Mouse (Mus musculus): ENCODE results near the gene Rbp3. TPM values are rescaled to one million over a fixed set of nuclear protein-coding genes. Genes with fewer than 3 reads are reported as not detected.

Rbp3 gene
- total and polyA plus RNA-seq, 3 experiments = 0.11 TPM; not detected in 2

DNA sequence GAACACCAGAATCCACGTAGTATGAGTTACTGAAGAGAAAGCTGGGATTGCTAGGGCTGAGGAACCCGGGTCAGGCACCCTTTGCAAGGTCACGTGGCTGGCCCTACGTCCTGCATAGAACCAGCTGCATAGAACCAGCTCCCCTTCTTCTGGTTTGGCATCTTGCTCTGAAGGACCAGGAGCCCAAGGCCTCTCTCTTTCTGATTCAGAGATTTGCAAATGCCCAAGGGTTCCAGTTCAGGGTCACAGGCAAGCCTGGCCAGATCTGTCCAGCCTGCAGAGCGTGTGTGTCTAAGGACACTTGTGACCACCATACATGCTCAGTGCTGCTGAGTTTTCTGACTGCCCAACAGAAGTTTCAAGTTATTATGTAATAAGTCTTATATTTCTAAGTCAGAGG lies 11.6 kb upstream of the Rbp3 start:
- Histone ChIP-seq H3K4me3 (ENCODE audit: low read depth, low read length) (no peak overlapping the region), H3K4me1 (ENCODE audit: insufficient read depth, low read depth, low read length) (no peaks in the 10 kb centered on the region), H3K27me3 (ENCODE audit: insufficient read depth, low read length) (no peaks in the 10 kb centered on the region), H3K36me3 (replicated peaks) (no peaks in the 10 kb centered on the region), H3K9me3 (replicated peaks) (peaks cover 73% of the 10 kb centered on the region)
- no peak for TF ChIP-seq GATA1 (IDR thresholded peaks at IDR 0.05; ENCODE audit: borderline replicate concordance, low read length)
- no peak for TF ChIP-seq POLR2AphosphoS5 (IDR thresholded peaks at IDR 0.05; ENCODE audit: insufficient replicate concordance, low read depth, low read length)
- ATAC-seq (ENCODE audit: extremely low read depth, insufficient number of reproducible peaks, low FRiP score, poor library complexity, severe bottlenecking) (no peak), DNase-seq (ENCODE audit: low spot score) (no peak)

- TF ChIP-seq CTCF (IDR thresholded peaks at IDR 0.05; ENCODE audit: low read depth, low read length) (no peak), POLR2AphosphoS5 (IDR thresholded peaks at IDR 0.05; ENCODE audit: insufficient replicate concordance, low read depth, low read length) (no peak), TAL1 (conservative IDR thresholded peaks at IDR 0.05; ENCODE audit: low read depth, low read length) (no peak), GATA2 (IDR thresholded peaks at IDR 0.05; ENCODE audit: borderline replicate concordance, low read depth, low read length) (no peak), GATA1 (IDR thresholded peaks at IDR 0.05; ENCODE audit: borderline replicate concordance, low read length) (no peak)
- Histone ChIP-seq H3K9me3 (replicated peaks) (peaks cover 64% of the 10 kb centered on the region), H3K36me3 (replicated peaks) (no peaks in the 10 kb centered on the region), H3K4me3 (ENCODE audit: low read depth, low read length) (no peak overlapping the region), H3K27me3 (ENCODE audit: insufficient read depth, low read length) (no peaks in the 10 kb centered on the region), H3K4me1 (ENCODE audit: insufficient read depth, low read depth, low read length) (no peaks in the 10 kb centered on the region)
- no peak for DNase-seq (ENCODE audit: low spot score)
- no peak for ATAC-seq (ENCODE audit: extremely low read depth, insufficient number of reproducible peaks, low FRiP score, poor library complexity, severe bottlenecking)
Observed at GRCm38 (mm10) chr14:33946125-33946524, 7.7 kb upstream of the Rbp3 start.

DNA sequence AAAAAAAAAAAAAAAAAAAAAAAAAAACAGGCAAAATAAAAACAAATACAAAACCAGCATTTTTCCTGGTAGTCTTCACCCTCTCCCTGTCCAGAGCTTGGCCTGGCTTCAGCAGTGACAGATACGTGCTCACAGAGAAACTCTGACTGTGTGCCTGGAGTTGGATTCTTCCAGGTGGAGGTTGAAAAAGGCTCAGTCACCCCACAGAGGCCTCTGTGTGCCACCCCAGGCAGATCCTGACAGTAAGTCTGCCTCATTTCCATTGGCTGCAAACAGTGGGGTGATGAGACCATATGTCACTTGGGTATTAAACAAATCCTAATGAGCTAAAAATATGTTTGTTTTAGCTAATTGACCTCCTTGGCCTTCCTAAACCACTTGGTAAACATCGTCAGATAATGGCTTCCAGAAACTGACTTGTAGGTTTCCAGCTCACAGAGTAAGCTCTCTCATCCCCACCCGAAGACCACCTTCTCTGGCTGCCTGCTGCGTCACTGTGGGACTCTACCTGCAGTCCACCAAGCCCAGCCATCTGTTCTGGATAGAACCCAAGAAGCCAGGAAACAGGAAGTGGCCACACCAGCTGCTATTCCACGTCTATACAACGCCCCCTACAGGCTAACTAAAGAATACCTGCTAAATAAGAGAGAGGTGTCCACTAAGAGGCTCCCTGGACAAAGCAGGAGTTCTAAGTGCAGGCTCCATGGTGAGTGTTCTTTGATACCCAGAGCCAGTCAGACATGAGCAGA lies 1.4 kb upstream of the Rbp3 start:
- ATAC-seq (ENCODE audit: extremely low read depth, insufficient number of reproducible peaks, low FRiP score, poor library complexity, severe bottlenecking) (no peak), DNase-seq (ENCODE audit: low spot score) (no peak)
- no peaks in the 10 kb centered on the region for H3K36me3 ChIP-seq (replicated peaks)
- H3K4me1 ChIP-seq (ENCODE audit: insufficient read depth, low read depth, low read length) = no peaks in the 10 kb centered on the region
- TF ChIP-seq GATA1 (IDR thresholded peaks at IDR 0.05; ENCODE audit: borderline replicate concordance, low read length) (no peak), TAL1 (conservative IDR thresholded peaks at IDR 0.05; ENCODE audit: low read depth, low read length) (no peak), CTCF (IDR thresholded peaks at IDR 0.05; ENCODE audit: low read depth, low read length) (no peak), GATA2 (IDR thresholded peaks at IDR 0.05; ENCODE audit: borderline replicate concordance, low read depth, low read length) (no peak), POLR2AphosphoS5 (IDR thresholded peaks at IDR 0.05; ENCODE audit: insufficient replicate concordance, low read depth, low read length) (no peak)
- H3K27me3 ChIP-seq (ENCODE audit: insufficient read depth, low read length) = no peaks in the 10 kb centered on the region; the same call in 1 of the 2 replicates
- H3K4me3 ChIP-seq (ENCODE audit: low read depth, low read length) = no peak overlapping the region
- H3K9me3 ChIP-seq (replicated peaks) = peaks cover 68% of the 10 kb centered on the region

DNA sequence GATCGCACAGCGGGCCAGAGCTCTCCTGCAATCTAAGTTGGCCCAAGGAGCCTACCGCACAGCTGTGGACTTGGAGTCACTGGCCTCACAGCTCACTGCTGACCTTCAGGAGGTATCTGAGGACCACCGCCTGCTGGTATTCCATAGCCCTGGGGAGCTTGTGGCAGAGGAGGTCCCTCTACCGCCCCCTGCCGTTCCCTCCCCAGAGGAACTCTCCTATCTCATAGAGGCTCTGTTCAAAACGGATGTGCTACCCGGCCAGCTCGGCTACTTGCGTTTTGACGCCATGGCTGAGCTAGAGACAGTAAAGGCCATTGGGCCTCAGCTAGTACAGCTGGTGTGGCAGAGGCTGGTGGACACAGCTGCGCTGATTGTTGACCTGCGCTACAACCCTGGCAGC lies 2.3 kb downstream of the Rbp3 start:
- no peak overlapping the region for H3K4me3 ChIP-seq (ENCODE audit: low read depth, low read length)
- no peak for TF ChIP-seq GATA2 (IDR thresholded peaks at IDR 0.05; ENCODE audit: borderline replicate concordance, low read depth, low read length)
- no peak for TF ChIP-seq TAL1 (conservative IDR thresholded peaks at IDR 0.05; ENCODE audit: low read depth, low read length)
- TF ChIP-seq CTCF (IDR thresholded peaks at IDR 0.05; ENCODE audit: low read depth, low read length) = no peak
- TF ChIP-seq GATA1 (IDR thresholded peaks at IDR 0.05; ENCODE audit: borderline replicate concordance, low read length) = no peak
- no peak for TF ChIP-seq POLR2AphosphoS5 (IDR thresholded peaks at IDR 0.05; ENCODE audit: insufficient replicate concordance, low read depth, low read length)
- DNase-seq (ENCODE audit: low spot score) (no peak), ATAC-seq (ENCODE audit: extremely low read depth, insufficient number of reproducible peaks, low FRiP score, poor library complexity, severe bottlenecking) (no peak)
- no peaks in the 10 kb centered on the region for H3K36me3 ChIP-seq (replicated peaks)
- no peaks in the 10 kb centered on the region; the same call in 1 of the 2 replicates for H3K27me3 ChIP-seq (ENCODE audit: insufficient read depth, low read length)
- peaks cover 83% of the 10 kb centered on the region for H3K9me3 ChIP-seq (replicated peaks)
- no peaks in the 10 kb centered on the region for H3K4me1 ChIP-seq (ENCODE audit: insufficient read depth, low read depth, low read length)

DNA sequence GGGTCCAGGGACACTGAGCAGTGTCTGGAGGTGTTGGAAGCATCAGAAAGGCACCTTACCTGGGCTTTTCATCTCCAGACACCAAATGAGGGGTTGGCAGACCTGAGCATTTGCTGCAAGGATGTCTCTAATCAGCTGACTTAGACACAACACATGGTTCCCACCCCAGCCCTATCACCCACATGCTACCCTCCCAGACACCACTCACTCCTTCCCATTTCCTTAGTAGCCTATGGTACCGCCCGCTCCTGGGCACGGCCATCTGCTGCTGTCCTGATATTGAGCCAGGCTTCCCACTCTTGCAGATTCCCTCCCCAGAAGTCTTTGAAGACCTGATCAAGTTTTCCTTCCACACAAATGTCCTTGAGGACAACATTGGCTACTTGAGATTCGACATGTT lies 4.4 kb downstream of the Rbp3 start:
- Histone ChIP-seq H3K9me3 (replicated peaks) (peaks cover 85% of the 10 kb centered on the region), H3K4me1 (ENCODE audit: insufficient read depth, low read depth, low read length) (no peaks in the 10 kb centered on the region), H3K36me3 (replicated peaks) (no peaks in the 10 kb centered on the region), H3K4me3 (ENCODE audit: low read depth, low read length) (no peak overlapping the region), H3K27me3 (ENCODE audit: insufficient read depth, low read length) (no peaks in the 10 kb centered on the region; the same call in 1 of the 2 replicates)
- DNase-seq (ENCODE audit: low spot score) (no peak), ATAC-seq (ENCODE audit: extremely low read depth, insufficient number of reproducible peaks, low FRiP score, poor library complexity, severe bottlenecking) (no peak)
- TF ChIP-seq POLR2AphosphoS5 (IDR thresholded peaks at IDR 0.05; ENCODE audit: insufficient replicate concordance, low read depth, low read length) = no peak
- no peak for TF ChIP-seq GATA1 (IDR thresholded peaks at IDR 0.05; ENCODE audit: borderline replicate concordance, low read length)
- TF ChIP-seq CTCF (IDR thresholded peaks at IDR 0.05; ENCODE audit: low read depth, low read length) = no peak
- no peak for TF ChIP-seq GATA2 (IDR thresholded peaks at IDR 0.05; ENCODE audit: borderline replicate concordance, low read depth, low read length)
- TF ChIP-seq TAL1 (conservative IDR thresholded peaks at IDR 0.05; ENCODE audit: low read depth, low read length) = no peak

DNA sequence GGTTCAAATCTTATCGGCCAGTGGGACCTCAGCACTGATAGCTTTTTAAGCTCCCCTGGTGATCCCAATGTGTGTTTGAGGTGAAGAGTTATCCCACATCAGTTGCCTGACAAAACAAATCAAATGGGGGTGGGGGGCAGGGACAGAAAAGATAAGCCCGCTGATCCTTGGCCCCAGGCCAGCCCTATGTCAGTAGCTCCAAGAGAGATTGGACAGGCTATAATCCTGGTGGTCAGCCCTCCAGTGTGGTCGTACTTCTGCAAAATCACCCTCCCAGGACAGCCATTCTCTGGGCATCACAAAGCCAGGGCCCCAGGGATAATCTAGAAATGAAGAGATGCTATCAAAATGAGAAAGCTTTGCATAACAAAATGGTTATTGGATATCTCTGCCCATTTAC lies 5.0 kb downstream of the Rbp3 start:
- Histone ChIP-seq H3K36me3 (replicated peaks) (no peaks in the 10 kb centered on the region), H3K27me3 (ENCODE audit: insufficient read depth, low read length) (no peaks in the 10 kb centered on the region; the same call in 1 of the 2 replicates), H3K4me3 (ENCODE audit: low read depth, low read length) (no peak overlapping the region), H3K9me3 (replicated peaks) (peaks cover 85% of the 10 kb centered on the region), H3K4me1 (ENCODE audit: insufficient read depth, low read depth, low read length) (no peaks in the 10 kb centered on the region)
- TF ChIP-seq GATA1 (IDR thresholded peaks at IDR 0.05; ENCODE audit: borderline replicate concordance, low read length) (no peak), CTCF (IDR thresholded peaks at IDR 0.05; ENCODE audit: low read depth, low read length) (no peak), TAL1 (conservative IDR thresholded peaks at IDR 0.05; ENCODE audit: low read depth, low read length) (no peak), GATA2 (IDR thresholded peaks at IDR 0.05; ENCODE audit: borderline replicate concordance, low read depth, low read length) (no peak), POLR2AphosphoS5 (IDR thresholded peaks at IDR 0.05; ENCODE audit: insufficient replicate concordance, low read depth, low read length) (no peak)
- ATAC-seq (ENCODE audit: extremely low read depth, insufficient number of reproducible peaks, low FRiP score, poor library complexity, severe bottlenecking) = no peak
- DNase-seq (ENCODE audit: low spot score) = no peak
